Mouse (Mus musculus) common myeloid progenitor, adult 5-6 weeks (primary cell): ENCODE data around the gene Prkd3. TPM values are rescaled to one million over a fixed set of nuclear protein-coding genes. Genes with fewer than 3 reads are reported as not detected.

ENCODE experiments used
- ATAC-seq: replicated peaks from 2 replicates; pipeline ENCODE4 v1.8.0; 2016; ENCODE audit warnings: low read depth, mild to moderate bottlenecking, moderate TSS enrichment, inconsistent platforms; ENCODE audit not compliant: poor library complexity, severe bottlenecking
- total RNA-seq: library from RNA; stranded (forward); fragments of 200-1000, 187-1606 nt; gene quantifications from 2 replicates; pipeline ENCODE4 v1.2.3, GENCODE M21; 2017

The Prkd3 gene
- 47.2 and 48.6 TPM in 2 replicates for total RNA-seq

DNA sequence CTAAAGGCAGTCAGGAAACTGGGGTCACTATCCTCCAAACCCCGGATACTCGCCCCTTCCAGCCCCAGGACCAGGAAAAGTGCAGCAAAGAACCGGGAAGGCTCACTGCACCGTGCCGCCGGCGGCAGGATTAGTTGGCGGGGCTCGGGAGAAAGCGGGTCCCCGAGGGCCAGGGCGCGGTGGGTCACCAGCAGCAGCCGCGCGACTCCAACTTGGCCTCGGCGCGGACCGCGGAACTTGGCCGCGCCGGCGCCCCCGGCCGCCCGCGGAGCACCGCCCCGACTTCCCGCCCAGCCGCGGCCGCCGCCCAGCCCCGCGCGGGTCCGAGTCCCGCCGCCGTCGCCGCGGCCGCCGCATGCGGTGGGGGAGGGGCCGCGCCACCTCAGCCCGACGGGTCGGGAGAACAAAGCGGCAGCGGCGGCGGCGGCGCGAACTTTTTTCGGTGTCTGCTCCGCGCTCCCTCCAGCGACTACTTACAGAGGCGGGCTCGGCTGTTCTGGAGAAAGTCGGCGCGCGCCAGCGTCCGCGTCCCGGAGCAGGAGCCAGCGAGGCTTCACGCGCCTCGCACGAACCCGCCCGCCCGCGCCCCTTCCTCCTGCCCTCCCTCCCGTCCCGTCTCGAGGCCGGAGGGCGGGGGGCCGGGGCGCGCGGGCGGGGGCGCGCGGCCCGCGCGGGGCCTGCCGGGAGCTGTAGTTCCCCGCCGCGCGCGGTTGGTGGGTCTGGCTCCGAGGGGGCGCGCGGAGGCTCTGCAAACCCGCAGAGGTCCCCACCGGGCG lies at the start of gene Prkd3:
Gene Prkd3 (minus strand): TSS at position 609 of the 776 bp plus-strand sequence.
- ATAC-seq = peak; percentile 66

DNA sequence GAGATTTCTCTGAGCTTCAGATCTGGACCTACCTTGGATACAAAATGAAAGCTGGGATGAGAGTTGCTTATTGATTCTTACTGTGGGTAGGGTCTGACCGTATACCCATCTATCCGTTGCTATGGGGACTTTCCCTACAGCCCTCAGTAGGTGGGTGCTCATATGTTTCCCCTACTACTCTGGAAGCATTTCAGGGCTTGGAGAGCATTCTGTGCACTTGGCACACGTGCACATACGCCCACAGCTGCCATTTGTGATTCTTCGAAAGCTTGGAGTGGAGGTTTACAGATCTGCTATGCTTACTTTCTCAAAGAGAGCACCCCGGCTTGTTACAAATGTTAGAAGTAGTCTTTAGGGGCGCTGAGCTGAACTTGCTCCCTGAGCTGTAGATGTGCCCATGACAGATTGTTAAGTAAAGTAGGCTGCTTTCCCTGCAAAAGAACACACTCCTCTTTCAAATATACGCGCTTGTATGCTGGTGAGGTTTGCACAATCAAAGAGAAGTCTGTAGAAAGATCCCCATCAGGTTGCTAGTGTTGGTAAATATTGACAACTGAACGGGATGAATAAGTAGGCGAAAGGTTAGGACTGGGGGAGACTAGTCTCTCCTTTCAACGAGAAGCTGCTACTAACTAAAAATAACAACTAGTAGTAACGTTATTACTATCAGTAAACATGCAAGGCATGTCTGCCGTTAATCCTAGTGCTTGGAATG lies 49.3 kb upstream of the Prkd3 start:
- ATAC-seq = no peak

DNA sequence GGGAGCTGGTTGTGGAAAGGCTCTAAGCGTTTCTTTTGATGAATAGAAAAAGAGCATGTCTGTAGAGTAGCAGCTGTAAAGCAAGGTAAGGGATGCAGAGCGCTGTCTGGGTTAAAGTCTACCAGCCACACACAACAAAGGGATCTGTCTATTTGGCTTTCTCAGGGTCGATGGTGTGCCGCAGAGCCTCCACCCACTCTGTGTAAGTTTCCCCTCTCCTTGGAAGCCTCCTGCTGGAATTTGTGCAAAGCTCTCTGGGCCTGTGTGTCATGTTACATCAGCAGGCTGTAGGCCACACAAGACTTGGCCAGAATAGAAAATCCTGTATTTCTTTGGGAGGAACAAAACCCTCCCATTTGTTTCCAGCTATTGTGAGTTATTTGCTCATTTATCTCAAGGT lies 48.4 kb upstream of the Prkd3 start:
- no peak for ATAC-seq

DNA sequence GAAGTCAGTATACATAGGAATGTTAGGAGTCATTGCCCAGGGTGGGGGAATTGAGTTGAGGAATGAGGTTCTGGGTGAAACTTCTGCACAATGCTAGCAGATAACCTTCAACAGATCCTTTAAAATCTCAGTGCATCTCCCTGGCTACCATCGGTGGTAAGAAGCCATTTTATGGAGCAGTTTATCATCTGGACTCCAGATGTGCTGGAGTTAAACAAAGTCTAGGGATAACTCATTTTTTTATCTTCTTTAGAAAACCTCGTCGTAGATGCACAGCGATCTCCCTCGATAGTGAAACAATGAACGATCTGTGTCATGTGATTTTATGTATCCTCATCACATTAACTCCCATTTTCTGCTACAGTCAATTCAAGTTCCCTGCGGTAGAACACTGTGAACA lies 48.0 kb upstream of the Prkd3 start:
- ATAC-seq = no peak

DNA sequence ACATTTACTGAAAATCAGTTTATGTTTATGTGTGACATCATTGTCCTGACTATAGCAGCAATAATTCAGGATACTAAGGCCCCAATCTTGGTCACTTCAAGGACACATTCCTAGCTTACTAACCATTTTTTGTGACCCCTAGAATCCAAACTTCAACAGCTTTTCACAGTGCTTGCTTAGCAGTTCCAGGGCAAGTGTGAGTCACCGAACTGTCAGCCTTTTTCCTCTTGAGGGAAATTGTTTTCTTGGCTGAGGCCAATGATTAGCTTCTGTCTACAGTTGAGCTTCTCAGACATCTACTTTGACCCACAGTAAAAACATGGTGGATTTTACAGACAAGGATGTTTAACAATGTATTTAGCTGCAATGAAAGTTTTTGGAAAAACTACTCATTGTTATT lies 43.6 kb upstream of the Prkd3 start:
- ATAC-seq = no peak

DNA sequence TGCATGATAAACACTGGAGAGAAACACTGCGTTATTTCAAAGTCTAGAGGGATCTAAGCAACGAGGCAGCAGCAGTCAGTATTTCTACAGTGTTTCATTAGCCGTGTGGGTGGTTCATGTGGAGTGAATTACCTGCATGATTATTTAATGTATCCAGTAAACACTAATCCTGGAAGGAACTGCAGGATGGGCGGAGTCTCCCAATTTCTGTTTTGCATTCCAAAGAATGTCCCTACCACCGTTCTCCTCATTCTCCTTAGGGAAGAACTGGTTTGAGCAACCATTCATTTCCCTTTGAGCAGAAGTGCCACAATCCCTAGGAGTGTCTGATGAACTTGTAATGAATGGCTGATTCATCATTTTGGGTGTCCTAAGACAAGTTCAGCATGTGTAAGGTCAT lies 39.6 kb upstream of the Prkd3 start:
- no peak for ATAC-seq

DNA sequence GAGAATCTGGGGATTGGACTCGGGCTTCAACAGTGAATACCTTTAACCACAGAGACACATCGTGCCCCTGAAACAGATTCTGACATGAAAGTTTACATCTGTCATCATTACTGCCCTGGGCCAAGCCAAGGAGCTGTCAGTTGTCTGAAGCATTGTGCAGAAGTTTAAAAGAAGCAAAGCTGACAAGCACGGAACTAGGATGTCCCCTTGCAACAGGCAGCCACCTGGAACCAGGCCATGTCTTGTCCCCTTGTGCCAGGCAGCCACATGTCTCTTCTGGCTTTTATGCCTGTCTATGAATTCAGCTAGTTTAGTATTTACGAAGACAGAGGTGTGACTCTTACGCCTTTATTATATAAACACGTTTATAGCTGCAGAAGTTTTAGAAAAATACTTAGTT lies 37.7 kb upstream of the Prkd3 start:
- ATAC-seq = no peak

DNA sequence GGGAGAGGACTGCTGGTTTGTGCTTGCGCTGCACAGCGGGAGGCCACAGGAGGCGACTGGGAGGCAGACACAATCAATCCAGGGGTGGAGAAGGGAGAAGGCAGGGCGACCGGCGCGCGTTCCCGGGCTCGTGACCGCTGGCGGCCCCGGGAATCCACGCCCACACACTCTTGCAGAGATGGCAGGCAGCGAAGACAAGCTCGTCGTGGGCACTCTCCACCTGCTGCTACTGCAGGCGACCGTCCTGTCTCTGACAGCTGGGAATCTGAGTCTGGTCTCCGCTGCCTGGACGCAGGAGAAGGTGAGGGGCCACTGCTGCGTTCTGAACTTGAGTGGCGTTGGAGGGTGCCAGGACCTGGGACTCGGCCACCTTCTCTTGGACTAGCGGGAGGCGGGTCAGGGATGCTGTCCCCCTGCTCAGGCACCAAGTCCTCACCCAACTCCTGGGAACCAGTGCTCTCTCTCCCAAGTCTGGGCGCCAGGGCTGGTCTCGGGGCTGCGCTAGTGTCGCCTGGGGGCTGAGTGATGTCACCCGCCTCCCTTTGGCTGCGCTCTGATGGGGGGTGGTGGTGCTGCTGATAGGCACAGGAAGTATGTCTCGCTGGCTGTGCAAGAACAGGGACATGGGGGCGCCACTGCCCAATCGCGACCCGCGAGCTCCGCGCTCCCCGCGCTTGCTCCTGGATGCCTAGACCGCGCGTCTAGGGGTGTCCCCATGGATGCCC lies 31.6 kb upstream of the Prkd3 start:
- ATAC-seq = peak; percentile 97

DNA sequence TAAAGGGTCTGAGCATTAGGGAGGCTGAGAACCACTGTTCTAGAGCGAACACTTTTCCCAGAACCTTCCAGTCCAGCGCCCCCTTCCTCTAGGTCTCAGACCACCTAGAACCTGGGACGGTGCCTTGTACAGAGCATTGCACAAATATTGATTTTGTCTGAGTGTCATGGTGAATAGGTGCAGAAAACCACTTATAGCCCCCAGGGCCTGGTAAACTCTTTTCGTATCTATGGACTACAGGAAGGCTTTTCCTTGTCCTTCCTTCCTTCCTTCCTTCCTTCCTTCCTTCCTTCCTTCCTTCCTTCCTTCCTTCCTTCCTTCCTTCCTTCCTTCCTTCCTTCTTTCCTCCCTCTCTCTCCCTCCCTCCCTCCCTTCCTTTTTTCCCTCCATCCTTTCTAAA lies 31.0 kb upstream of the Prkd3 start, which contains the start of gene Qpct:
Gene Qpct (plus strand): TSS at position 301 of the 400 bp plus-strand sequence.
- ATAC-seq = no peak

DNA sequence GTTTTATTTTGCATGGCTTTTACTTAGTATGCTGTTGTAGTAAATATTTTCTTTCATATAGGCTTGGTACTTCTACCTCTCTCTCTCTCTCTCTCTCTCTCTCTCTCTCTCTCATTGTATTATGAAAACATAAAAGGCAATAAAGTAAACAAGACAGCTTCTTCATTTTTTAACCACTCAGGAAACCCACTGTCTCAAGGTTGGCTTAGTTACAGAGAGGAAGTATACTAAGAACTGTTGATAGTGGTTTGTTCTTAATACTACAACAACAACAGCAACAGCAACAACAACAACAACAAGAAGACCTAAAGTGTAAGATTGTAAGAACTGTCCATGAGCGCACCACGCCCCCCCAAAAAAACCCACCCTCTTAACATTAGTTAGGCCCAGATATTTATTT lies 23.1 kb upstream of the Prkd3 start:
- peak; percentile 71; the same call in 1 of the 2 replicates for ATAC-seq

DNA sequence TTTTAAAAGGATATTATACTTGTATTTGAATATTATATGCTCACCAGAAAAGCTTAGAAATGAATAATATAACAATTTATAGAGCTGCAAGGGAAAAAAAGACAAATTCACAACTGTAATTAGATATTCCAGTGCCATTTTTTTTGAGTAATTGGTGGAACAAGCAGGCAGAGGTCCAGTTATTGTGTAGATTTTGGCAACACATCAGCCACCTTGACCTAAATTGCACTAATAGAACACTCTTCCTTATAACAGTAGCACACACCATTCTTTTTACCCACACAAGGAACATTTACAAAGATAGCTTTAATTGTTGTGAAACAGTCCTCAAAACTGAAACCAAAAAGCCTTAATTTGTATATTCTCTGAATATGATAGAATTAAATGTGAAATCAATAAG lies 19.0 kb upstream of the Prkd3 start:
- no peak for ATAC-seq

DNA sequence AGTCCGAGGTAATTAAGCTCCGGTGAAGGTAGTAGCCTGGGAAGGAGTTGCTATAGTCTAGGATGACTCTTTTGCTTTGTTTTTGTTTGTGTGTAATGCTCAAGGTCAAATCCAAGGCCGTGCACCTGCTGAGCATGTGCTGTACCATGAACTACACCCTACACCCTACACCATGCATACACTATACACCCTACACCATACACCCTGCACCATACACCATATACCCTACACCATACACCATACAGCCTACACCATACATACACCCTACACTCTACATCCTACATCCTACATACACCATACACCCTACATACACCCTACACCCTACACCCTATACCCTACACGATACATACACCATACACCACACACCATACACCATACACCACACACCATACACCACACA lies 12.2 kb upstream of the Prkd3 start:
- ATAC-seq = no peak

DNA sequence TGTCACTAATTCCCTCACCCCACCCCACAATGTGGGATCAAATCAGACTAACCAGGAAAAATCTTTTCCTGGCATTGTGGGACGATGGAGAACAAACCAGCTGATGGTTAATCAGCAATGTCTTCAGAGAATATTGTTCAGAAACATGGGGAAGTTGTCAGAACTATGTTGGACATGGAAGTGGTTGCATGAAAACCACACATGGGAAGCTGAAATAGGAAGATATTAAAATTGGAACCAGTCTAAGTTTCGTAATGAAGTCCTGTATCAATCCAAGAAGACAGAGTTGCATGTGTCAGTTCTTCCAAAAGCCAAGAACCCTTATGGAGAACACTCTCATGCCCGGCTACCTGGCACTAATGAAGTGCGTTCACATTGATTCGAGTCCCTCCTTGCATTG lies 11.0 kb upstream of the Prkd3 start:
- ATAC-seq = 0 out of 2 replicates have a peak, but pooled peaks have one; percentile 39

DNA sequence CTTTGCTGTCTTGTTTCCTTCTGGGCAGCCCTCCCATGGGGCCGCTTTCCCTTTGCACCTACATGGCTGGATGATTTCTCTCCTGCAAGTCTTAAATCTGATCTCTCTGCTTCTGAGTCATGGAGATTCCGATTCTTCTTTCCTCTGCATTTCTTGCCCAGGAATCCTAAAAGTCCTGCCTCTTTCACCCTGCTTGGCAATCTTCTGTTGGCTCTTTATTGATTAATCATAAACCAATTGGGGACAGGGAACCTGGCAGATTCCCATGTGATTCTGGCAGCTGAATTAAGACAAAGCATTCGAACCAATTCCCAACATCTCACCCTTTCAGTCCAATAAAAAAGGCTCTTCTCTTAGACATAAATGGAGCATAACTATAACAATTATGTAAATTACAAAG lies 8.6 kb upstream of the Prkd3 start:
- no peak for ATAC-seq

DNA sequence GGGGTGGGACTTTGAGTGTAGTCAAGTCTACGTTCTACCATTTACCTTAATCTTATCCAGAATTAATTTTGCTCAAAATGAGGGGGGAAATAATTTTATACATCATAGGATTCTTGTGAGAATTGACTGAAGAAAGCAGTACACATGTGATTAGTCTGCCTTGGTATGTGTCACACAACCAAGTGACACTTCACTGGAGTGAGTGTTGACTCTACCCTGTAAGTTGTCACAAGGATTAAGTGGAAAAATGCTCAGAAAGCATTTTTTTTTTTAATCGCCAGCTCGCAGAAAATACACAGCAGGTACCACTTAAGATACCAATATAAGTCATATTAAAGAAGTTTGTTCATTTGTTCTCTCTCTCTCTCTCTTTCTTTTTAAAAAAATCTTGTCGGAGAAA lies 3.9 kb upstream of the Prkd3 start:
- no peak for ATAC-seq

DNA sequence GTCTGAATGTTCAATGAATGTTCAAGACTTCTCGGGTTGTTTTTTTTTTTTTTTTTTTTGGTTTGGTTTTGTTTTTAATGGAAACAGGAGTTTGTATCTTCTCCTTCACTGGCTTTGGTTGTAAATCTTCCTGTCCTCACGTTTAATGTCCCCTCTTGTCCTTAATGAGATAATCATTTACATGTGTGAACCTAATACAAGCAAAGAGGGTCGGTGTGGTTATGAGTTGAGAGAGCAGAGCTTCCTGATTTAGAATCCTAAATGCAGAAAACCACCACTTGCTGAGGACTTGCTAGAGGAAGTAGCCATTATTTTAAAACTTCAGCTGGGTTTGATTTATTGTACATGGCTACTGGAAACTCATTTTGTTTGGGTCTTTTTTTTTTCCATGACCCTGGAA lies 2.1 kb upstream of the Prkd3 start:
- peak; percentile 29; the same call in 1 of the 2 replicates for ATAC-seq

DNA sequence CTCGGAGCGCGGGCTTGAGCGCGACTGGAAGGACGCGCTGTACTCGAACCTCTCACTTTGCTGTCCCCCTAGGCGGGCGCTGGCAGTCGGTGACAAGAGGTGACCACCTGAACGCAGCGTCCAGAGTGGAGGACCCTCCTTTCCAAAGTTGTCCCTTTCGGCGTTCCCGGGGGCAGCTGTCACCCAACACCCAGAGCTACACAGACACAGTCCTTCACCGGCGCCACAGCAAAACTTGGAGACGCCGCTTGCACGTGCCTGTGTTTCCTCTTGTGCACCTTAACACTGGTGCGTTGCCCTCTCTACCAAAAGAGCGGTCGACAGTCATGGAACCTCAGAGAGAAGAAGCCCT lies 344 bp upstream of the Prkd3 start:
- peak; percentile 21; the same call in 1 of the 2 replicates for ATAC-seq

DNA sequence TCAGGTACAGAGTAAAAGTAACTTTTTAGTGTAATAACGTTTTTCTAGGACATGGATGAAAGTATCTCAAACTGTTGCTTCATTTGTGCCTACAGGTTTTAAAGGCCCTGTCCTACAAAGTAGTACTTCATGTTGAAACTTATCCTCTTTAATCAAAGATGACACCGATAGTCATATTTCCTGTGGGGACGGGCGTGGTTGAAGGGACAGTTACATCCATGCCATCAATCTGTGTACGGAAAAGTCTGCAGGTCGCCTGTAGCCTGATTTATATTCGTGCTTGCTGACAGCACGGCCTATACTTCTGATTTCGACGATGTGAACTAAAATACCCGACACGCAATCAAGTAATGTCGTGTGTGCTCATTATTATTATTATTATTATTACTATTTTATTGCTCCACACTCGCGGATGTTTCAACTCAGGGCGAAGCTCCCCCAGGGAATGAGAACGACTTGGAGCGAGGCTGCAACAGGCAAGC lies 849 bp downstream of the Prkd3 start:
- ATAC-seq = 0 out of 2 replicates have a peak, but pooled peaks have one; percentile 7

DNA sequence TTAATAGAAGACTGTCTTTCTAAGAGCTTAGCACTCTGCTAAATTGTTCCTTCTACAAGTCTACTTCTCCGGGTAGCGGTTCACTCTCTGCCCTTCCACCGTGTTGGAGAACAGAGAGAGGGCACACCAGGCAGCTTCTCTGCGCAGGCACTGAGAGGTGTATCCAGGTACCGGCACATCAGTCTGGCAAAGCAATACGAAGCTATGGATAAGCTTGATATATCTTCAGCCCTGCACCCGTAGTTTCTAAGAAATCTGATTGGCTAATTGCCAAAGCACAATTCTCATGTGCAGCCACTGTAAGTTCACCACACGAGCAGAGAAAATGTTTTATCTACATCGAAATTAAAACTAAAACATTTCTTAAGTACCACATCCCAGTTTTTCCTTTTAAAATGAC lies 2.2 kb downstream of the Prkd3 start:
- ATAC-seq = no peak

DNA sequence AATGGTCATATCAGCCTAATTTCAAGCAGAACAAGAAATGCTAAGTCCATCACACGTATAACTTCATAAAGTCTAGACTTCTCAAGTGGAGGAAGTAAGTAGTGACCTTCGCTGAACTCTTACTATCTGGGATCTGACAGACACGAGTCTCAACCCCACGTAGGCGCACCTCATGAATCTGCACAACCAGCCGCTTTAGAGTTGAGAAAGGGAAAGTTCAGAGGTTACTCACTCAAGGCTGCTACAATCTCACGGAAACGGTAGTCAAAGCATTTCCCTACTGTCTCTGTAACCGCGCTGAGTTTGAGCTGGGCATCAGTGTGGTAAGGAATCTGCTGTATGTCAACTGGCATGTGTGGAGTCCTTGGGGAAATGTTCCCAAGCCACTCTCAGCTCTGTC lies 4.8 kb downstream of the Prkd3 start:
- no peak for ATAC-seq
